Mouse (Mus musculus): ENCODE measurements at regions not wholly inside any gene's neighbourhood (a gene's known extent, or its start where the extent isn't known, plus 50 kb on each side); places are given as distances from the start of the nearest gene placed in this dataset.

DNA sequence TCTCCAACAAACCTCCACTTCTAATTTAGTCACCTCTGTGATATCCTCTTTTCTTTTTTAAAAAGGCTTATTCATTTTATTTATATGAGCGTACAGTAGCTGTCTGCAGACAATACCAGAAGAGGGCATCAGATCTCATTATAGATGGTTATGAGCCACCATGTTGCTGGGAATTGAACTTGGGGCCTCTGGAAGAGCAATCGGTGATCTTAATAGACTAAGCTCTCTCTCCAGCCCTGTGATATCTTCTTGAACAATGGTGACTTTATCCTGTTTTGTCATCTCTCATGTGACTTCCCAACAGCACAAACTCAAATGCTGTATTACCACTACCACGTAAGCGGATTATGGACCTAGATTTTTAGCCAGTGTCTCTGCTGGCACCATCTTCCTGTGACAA, 282.1 kb downstream of the Pmp22 start:
- Histone ChIP-seq H3K4me3 (replicated peaks; ENCODE audit: control insufficient read depth, low read depth, low read length) (no peak overlapping the region), H3K4me1 (ENCODE audit: control insufficient read depth, insufficient read depth, low read length) (no peaks in the 10 kb centered on the region), H3K27ac (ENCODE audit: control insufficient read depth, insufficient read depth, low read depth, low read length, poor library complexity) (no peak overlapping the region)
- WGBS = 82% methylated on average over 4 of the region's 4 CpGs
- TF ChIP-seq CTCF (IDR thresholded peaks at IDR 0.05; ENCODE audit: control insufficient read depth, insufficient read depth, low read length) = no peak
- TF ChIP-seq POLR2A (IDR thresholded peaks at IDR 0.05; ENCODE audit: borderline replicate concordance, control insufficient read depth, low read depth, low read length) = no peak

DNA sequence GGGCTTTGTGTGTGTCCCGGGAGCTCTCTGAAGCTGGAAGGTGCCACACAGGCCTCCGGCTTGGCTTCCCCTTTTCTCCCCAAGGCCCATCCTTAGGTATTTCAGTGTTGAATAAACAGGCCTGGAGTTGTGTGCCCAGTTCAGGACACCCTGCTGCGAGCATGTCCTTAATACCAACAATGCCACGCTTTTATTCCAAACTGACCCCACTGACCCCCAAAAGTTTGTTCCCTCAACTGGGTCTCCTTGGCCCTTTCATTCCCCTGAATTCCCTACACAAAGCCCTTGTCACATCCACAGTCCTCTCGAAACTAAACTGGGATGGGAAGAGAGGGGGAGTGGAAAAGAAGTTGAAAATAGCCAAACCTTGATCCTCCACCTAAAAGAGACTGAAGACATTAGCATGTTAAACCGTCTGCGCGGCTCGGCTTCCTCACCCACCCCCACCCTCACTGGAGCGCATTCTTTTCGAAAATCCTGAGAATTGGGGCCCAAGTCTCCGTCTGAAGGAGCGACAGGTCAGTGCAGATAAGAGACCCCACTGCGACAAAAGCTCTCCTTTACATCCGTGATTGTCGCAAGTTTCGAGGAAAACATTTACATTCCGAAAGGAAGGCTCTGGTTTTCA, 283.7 kb downstream of the Pmp22 start:
- Histone ChIP-seq H3K4me1 (ENCODE audit: control insufficient read depth, insufficient read depth, low read length) (no peaks in the 10 kb centered on the region), H3K27ac (ENCODE audit: control insufficient read depth, insufficient read depth, low read depth, low read length, poor library complexity) (no peak overlapping the region), H3K4me3 (replicated peaks; ENCODE audit: control insufficient read depth, low read depth, low read length) (no peak overlapping the region)
- TF ChIP-seq CTCF (IDR thresholded peaks at IDR 0.05; ENCODE audit: control insufficient read depth, insufficient read depth, low read length) (no peak), POLR2A (IDR thresholded peaks at IDR 0.05; ENCODE audit: borderline replicate concordance, control insufficient read depth, low read depth, low read length) (no peak)
- WGBS = 19% methylated on average over 18 of the region's 18 CpGs

DNA sequence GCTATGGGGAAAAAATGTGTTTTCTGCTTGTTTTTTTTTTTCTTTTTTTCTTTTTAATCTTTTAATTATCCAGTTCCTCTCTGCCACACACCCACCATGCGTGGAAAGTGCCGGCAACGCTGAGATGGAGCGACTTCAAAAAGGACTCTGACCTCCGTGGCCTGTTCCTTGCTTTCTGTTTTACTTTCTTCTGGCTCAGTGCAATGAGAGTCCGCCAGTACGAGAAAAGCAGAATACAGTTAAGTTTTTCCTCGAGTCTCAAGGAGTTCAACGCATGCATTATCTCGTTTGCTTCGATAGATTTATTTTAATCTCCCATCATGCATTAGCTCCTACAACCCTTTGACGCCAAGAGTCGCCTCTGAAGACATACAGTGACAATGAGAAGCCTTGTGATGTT, 284.3 kb downstream of the Pmp22 start:
- TF ChIP-seq CTCF (IDR thresholded peaks at IDR 0.05; ENCODE audit: control insufficient read depth, insufficient read depth, low read length) (no peak), POLR2A (IDR thresholded peaks at IDR 0.05; ENCODE audit: borderline replicate concordance, control insufficient read depth, low read depth, low read length) (no peak)
- H3K4me1 ChIP-seq (ENCODE audit: control insufficient read depth, insufficient read depth, low read length) = no peaks in the 10 kb centered on the region
- no peak overlapping the region for H3K4me3 ChIP-seq (replicated peaks; ENCODE audit: control insufficient read depth, low read depth, low read length)
- no peak overlapping the region for H3K27ac ChIP-seq (ENCODE audit: control insufficient read depth, insufficient read depth, low read depth, low read length, poor library complexity)
- WGBS = 19% methylated on average over 13 of the region's 13 CpGs

DNA sequence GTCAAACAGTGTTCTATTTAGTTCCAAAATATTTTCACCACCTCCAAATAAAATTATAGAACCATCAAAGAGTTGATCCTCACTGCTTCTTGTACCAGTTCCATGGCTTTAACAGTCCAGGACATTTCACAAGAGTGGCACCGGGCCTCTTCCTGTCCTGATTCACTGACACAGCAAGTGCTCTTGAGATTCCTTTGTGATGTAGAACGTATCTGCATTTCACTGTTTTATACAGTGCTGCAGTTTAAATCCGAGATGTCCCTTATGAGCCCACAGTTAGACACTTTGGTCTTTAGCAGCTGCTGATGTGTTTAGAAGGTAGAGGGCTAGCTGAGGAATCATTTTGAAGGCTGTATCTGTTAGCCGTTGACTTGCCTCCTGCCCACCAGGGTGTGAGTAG, 284.8 kb downstream of the Pmp22 start:
- TF ChIP-seq CTCF (IDR thresholded peaks at IDR 0.05; ENCODE audit: control insufficient read depth, insufficient read depth, low read length) (no peak), POLR2A (IDR thresholded peaks at IDR 0.05; ENCODE audit: borderline replicate concordance, control insufficient read depth, low read depth, low read length) (no peak)
- WGBS = 59% methylated on average over 4 of the region's 4 CpGs
- no peak overlapping the region for H3K4me3 ChIP-seq (replicated peaks; ENCODE audit: control insufficient read depth, low read depth, low read length)
- no peaks in the 10 kb centered on the region for H3K4me1 ChIP-seq (ENCODE audit: control insufficient read depth, insufficient read depth, low read length)
- H3K27ac ChIP-seq (ENCODE audit: control insufficient read depth, insufficient read depth, low read depth, low read length, poor library complexity) = no peak overlapping the region

DNA sequence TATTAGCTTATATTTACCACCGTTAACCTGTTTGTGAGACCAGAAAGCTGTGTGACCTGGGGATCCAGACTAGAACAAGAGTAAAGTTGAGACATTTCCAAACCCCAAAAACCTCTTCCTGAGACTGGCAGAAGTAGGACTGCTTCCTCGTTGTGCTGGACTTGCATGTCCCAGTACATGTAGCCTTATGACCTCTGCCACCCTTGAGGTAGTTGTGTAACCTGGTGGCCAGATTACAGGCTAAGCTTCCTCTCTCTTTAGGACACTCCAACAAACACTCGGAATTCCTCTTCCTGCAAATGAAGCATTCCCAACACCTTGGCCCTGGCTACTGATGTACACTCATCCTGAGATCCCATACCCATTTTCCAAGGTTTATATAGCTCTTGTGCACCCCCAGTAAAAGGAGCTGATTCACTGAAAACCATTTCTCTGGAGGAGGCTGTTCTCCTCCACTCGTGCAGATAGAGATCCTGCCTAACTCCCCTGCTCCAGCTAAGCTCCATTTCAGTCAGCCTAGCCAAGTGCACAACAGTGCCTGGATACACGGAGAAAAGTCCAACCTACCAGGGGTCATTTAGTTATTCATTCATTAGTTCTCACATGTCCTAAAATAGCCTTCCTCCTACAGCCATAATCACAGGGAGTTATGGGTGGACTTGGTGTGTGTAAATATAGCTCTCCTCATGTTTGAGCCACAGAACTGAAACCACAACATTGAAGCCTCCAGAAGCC, 289.4 kb downstream of the Pmp22 start:
- 40% methylated on average over 5 of the region's 5 CpGs for WGBS
- Histone ChIP-seq H3K4me1 (ENCODE audit: control insufficient read depth, insufficient read depth, low read length) (no peaks in the 10 kb centered on the region), H3K27ac (ENCODE audit: control insufficient read depth, insufficient read depth, low read depth, low read length, poor library complexity) (no peak overlapping the region), H3K4me3 (replicated peaks; ENCODE audit: control insufficient read depth, low read depth, low read length) (no peak overlapping the region)
- TF ChIP-seq CTCF (IDR thresholded peaks at IDR 0.05; ENCODE audit: control insufficient read depth, insufficient read depth, low read length) (no peak), POLR2A (IDR thresholded peaks at IDR 0.05; ENCODE audit: borderline replicate concordance, control insufficient read depth, low read depth, low read length) (no peak)

DNA sequence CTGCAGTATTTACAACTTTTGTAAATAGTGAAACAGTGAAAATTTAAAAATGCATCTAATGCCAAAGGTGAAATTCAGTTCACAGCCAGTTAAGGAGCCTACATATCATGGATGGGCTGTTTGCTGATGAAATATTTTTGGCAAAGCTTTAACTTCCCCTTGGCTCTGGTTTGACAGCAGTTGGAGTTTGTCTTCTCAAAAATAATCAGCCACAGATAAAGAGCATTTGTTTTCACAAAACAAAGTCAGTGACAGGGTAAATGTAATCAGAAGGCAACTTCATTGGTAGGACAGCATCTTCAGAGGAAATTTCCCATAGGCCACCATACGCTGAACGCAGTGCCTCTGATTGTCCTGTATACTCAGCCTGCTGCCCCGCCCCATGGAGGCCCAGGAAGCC, 291.6 kb downstream of the Pmp22 start:
- WGBS = 86% methylated on average over 3 of the region's 3 CpGs
- no peak overlapping the region for H3K27ac ChIP-seq (ENCODE audit: control insufficient read depth, insufficient read depth, low read depth, low read length, poor library complexity)
- TF ChIP-seq POLR2A (IDR thresholded peaks at IDR 0.05; ENCODE audit: borderline replicate concordance, control insufficient read depth, low read depth, low read length) = no peak
- TF ChIP-seq CTCF (IDR thresholded peaks at IDR 0.05; ENCODE audit: control insufficient read depth, insufficient read depth, low read length) = no peak
- H3K4me1 ChIP-seq (ENCODE audit: control insufficient read depth, insufficient read depth, low read length) = no peaks in the 10 kb centered on the region
- H3K4me3 ChIP-seq (replicated peaks; ENCODE audit: control insufficient read depth, low read depth, low read length) = no peak overlapping the region

DNA sequence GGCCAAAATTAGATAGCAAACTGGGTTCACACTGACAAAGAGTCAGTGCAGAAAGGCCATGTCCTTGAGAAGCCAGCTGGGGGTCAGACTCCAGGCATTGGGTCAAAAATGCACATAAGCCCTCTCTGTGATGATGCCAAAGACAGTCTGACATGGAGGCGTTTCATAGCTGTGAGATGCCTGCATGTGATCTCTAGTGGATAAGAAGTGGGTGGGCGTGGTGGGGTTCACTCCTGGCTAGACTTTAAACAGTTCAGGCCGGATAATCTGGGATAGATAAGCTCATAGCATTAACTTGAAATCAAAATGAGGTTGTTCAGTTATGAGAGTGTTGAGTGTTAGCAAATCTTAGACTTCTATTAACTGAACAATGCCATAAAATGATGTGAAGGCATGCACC, 293.3 kb downstream of the Pmp22 start:
- H3K4me3 ChIP-seq (replicated peaks; ENCODE audit: control insufficient read depth, low read depth, low read length) = no peak overlapping the region
- H3K27ac ChIP-seq (ENCODE audit: control insufficient read depth, insufficient read depth, low read depth, low read length, poor library complexity) = no peak overlapping the region
- 64% methylated on average over 3 of the region's 3 CpGs for WGBS
- TF ChIP-seq CTCF (IDR thresholded peaks at IDR 0.05; ENCODE audit: control insufficient read depth, insufficient read depth, low read length) (no peak), POLR2A (IDR thresholded peaks at IDR 0.05; ENCODE audit: borderline replicate concordance, control insufficient read depth, low read depth, low read length) (no peak)
- H3K4me1 ChIP-seq (ENCODE audit: control insufficient read depth, insufficient read depth, low read length) = no peaks in the 10 kb centered on the region

DNA sequence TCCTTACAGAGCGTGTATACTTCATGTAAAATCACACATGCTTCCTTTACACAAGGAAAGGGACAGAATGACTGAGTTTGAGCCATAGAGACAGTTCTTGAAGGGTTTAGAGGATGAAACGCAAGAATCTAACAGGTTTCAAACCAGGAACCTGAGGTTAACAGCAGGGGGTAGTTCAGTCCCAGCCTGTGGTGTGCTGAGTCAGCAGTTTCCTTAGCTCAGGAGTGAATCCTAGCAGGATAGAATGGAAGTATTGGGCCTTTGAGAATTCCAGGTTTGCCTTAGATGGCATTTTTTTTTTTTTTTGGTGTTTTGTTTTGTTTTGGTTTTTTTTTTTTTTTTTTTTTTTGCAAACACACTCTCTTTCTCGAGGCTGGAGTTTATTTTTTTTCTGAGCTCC, 295.5 kb downstream of the Pmp22 start:
- H3K4me1 ChIP-seq (ENCODE audit: control insufficient read depth, insufficient read depth, low read length) = no peaks in the 10 kb centered on the region
- no peak for TF ChIP-seq CTCF (IDR thresholded peaks at IDR 0.05; ENCODE audit: control insufficient read depth, insufficient read depth, low read length)
- no peak for TF ChIP-seq POLR2A (IDR thresholded peaks at IDR 0.05; ENCODE audit: borderline replicate concordance, control insufficient read depth, low read depth, low read length)
- 52% methylated on average over 3 of the region's 3 CpGs for WGBS
- no peak overlapping the region for H3K4me3 ChIP-seq (replicated peaks; ENCODE audit: control insufficient read depth, low read depth, low read length)
- no peak overlapping the region for H3K27ac ChIP-seq (ENCODE audit: control insufficient read depth, insufficient read depth, low read depth, low read length, poor library complexity)

Data from bone marrow, adult 2 months (tissue).